Mouse (Mus musculus) neural tube, embryonic 13.5 days (tissue): ENCODE results near the gene Rhot2. TPM values are rescaled to one million over a fixed set of nuclear protein-coding genes. Genes with fewer than 3 reads are reported as not detected.
A peak's percentile ranks its signal among the peaks of the same experiment; 100 is the strongest.

Experiments
- ATAC-seq: fragments of 200-750 bp; cut with Nextera tagmentation; 2 replicates; pipeline ENCODE4 v1.8.0; 2017; ENCODE audit warnings: low read depth, mild to moderate bottlenecking, moderate TSS enrichment, moderate library complexity
- H3K27ac ChIP-seq: fragments of 300-500 bp; sonication (generic); replicated peaks from 2 replicates; pipeline ENCODE4 v1.5.1; 2015; ENCODE audit warnings: moderate library complexity, mild to moderate bottlenecking, inconsistent platforms
- H3K27me3 ChIP-seq: fragments of 300-500 bp; sonication (generic); 2 replicates; pipeline ENCODE4 v1.6.1; 2015; ENCODE audit warnings: mild to moderate bottlenecking, inconsistent platforms
- H3K36me3 ChIP-seq: fragments of 300-500 bp; sonication (generic); 2 replicates; pipeline ENCODE4 v1.6.1; 2015; ENCODE audit warnings: mild to moderate bottlenecking, inconsistent platforms
- H3K4me1 ChIP-seq: fragments of 300-500 bp; sonication (generic); replicated peaks from 2 replicates; pipeline ENCODE4 v1.6.1; 2015; ENCODE audit warnings: inconsistent platforms
- H3K4me2 ChIP-seq: fragments of 300-500 bp; sonication (generic); 2 replicates; pipeline ENCODE4 v1.6.1; 2015; ENCODE audit warnings: inconsistent platforms, mild to moderate bottlenecking, moderate library complexity
- H3K4me3 ChIP-seq: fragments of 300-500 bp; sonication (generic); 2 replicates; pipeline ENCODE4 v1.5.1; 2015; ENCODE audit warnings: mild to moderate bottlenecking, inconsistent platforms
- H3K9ac ChIP-seq: fragments of 300-500 bp; sonication (generic); 2 replicates; pipeline ENCODE4 v1.6.1; 2015; ENCODE audit warnings: moderate library complexity, mild to moderate bottlenecking, inconsistent platforms
- H3K9me3 ChIP-seq: fragments of 300-500 bp; sonication (generic); 2 replicates; pipeline ENCODE4 v1.6.1; 2016; ENCODE audit warnings: inconsistent platforms
- WGBS: fragments of 180-500 bp; shearing (Covaris S2); methylation state at CpG from one replicate; pipeline ENCODE4 v1.1.7; 2015; 5-methylcytosine and 5-hydroxymethylcytosine counted together
- polyA plus RNA-seq: library from polyadenylated mRNA; unstranded; fragments of >200 nt; fragmentation: Nextera tagmentation; extraction: Ambion mirVana; gene quantifications from 2 replicates; pipeline ENCODE4 v1.2.1, GENCODE M21; 2015

Gene Rhot2
- 15.4 and 18.3 TPM in 2 replicates for polyA plus RNA-seq

- H3K4me2 ChIP-seq, result peak within 1 kb of the TSS; percentile 95
- no peaks in the 10 kb centered on the region for H3K9me3 ChIP-seq
- peaks cover 68% of the 10 kb centered on the region for H3K36me3 ChIP-seq
- peaks cover 18% of the 10 kb centered on the region for H3K4me1 ChIP-seq
- no peaks in the 10 kb centered on the region for H3K27me3 ChIP-seq
- H3K4me3 ChIP-seq, result peak within 1 kb of the TSS; percentile 86
- peak; percentile 94 for ATAC-seq
- WGBS, result under 1% methylated on average over 21 of the region's 21 CpGs
- H3K9ac ChIP-seq, result peak within 1 kb of the TSS; percentile 86
- H3K27ac ChIP-seq, result peak within 1 kb of the TSS; percentile 69
Measured at GRCm38 (mm10) chr17:25844396-25844901, at the start of gene Rhot2. Gene Rhot2 (minus strand): TSS chr17:25844851.

GRCm38 (mm10) chr17:25893975-25894617 lies 49.4 kb upstream of the Rhot2 start:
- H3K9ac ChIP-seq, result no peak overlapping the region
- no peaks in the 10 kb centered on the region for H3K27me3 ChIP-seq
- no peak overlapping the region for H3K4me3 ChIP-seq
- peaks cover 12% of the 10 kb centered on the region for H3K36me3 ChIP-seq
- H3K9me3 ChIP-seq, result no peaks in the 10 kb centered on the region
- no peak overlapping the region for H3K4me2 ChIP-seq
- peak; percentile 82 for ATAC-seq
- H3K27ac ChIP-seq, result peak overlapping the region; percentile 70
- H3K4me1 ChIP-seq, result peaks cover 17% of the 10 kb centered on the region
- WGBS, result 26% methylated on average over 2 of the region's 2 CpGs

- H3K9ac ChIP-seq, result no peak overlapping the region
- ATAC-seq, result no peak
- H3K36me3 ChIP-seq, result peaks cover 45% of the 10 kb centered on the region
- WGBS, result 90% methylated on average over 3 of the region's 3 CpGs
- H3K4me1 ChIP-seq, result no peaks in the 10 kb centered on the region; the same call in 1 of the 2 replicates
- no peaks in the 10 kb centered on the region for H3K27me3 ChIP-seq
- no peak overlapping the region for H3K4me3 ChIP-seq
- H3K9me3 ChIP-seq, result no peaks in the 10 kb centered on the region
- no peak overlapping the region for H3K4me2 ChIP-seq
- no peak overlapping the region for H3K27ac ChIP-seq
Measured at GRCm38 (mm10) chr17:25888837-25889236, 44.2 kb upstream of the Rhot2 start.

GRCm38 (mm10) chr17:25887467-25887866 lies 42.8 kb upstream of the Rhot2 start:
- ATAC-seq, result no peak
- no peaks in the 10 kb centered on the region for H3K9me3 ChIP-seq
- H3K4me3 ChIP-seq, result no peak overlapping the region
- no peaks in the 10 kb centered on the region; the same call in 1 of the 2 replicates for H3K4me1 ChIP-seq
- H3K36me3 ChIP-seq, result peaks cover 59% of the 10 kb centered on the region
- WGBS, result 84% methylated on average over 10 of the region's 10 CpGs
- no peak overlapping the region for H3K9ac ChIP-seq
- H3K4me2 ChIP-seq, result no peak overlapping the region
- no peaks in the 10 kb centered on the region for H3K27me3 ChIP-seq
- no peak overlapping the region for H3K27ac ChIP-seq

- Histone ChIP-seq H3K27ac (no peak overlapping the region), H3K36me3 (peaks cover 66% of the 10 kb centered on the region), H3K9me3 (no peaks in the 10 kb centered on the region), H3K4me3 (no peak overlapping the region), H3K4me2 (no peak overlapping the region), H3K4me1 (peaks cover under 1% of the 10 kb centered on the region; the same call in 1 of the 2 replicates), H3K9ac (no peak overlapping the region), H3K27me3 (no peaks in the 10 kb centered on the region)
- no peak for ATAC-seq
Measured at GRCm38 (mm10) chr17:25886806-25887205, 42.2 kb upstream of the Rhot2 start.

GRCm38 (mm10) chr17:25885636-25886035 lies 41.0 kb upstream of the Rhot2 start:
- Histone ChIP-seq H3K9ac (no peak overlapping the region), H3K9me3 (no peaks in the 10 kb centered on the region), H3K36me3 (peaks cover 70% of the 10 kb centered on the region), H3K27me3 (no peaks in the 10 kb centered on the region), H3K4me3 (no peak overlapping the region), H3K4me1 (peaks cover 12% of the 10 kb centered on the region), H3K27ac (no peak overlapping the region), H3K4me2 (no peak overlapping the region)
- ATAC-seq, result no peak
- 55% methylated on average over 4 of the region's 4 CpGs for WGBS

- Histone ChIP-seq H3K27ac (no peak overlapping the region), H3K27me3 (no peaks in the 10 kb centered on the region), H3K9ac (no peak overlapping the region), H3K9me3 (no peaks in the 10 kb centered on the region), H3K4me3 (no peak overlapping the region), H3K4me1 (peaks cover 18% of the 10 kb centered on the region), H3K4me2 (no peak overlapping the region), H3K36me3 (peaks cover 66% of the 10 kb centered on the region)
- 91% methylated on average over 3 of the region's 3 CpGs for WGBS
- ATAC-seq, result no peak
Measured at GRCm38 (mm10) chr17:25883824-25884223, 39.2 kb upstream of the Rhot2 start.

- no peak overlapping the region for H3K9ac ChIP-seq
- peaks cover 18% of the 10 kb centered on the region for H3K4me1 ChIP-seq
- no peak overlapping the region for H3K27ac ChIP-seq
- no peaks in the 10 kb centered on the region for H3K9me3 ChIP-seq
- no peaks in the 10 kb centered on the region for H3K27me3 ChIP-seq
- H3K4me3 ChIP-seq, result no peak overlapping the region
- ATAC-seq, result no peak
- peaks cover 66% of the 10 kb centered on the region for H3K36me3 ChIP-seq
- 88% methylated on average over 8 of the region's 8 CpGs for WGBS
- H3K4me2 ChIP-seq, result no peak overlapping the region
Measured at GRCm38 (mm10) chr17:25883268-25883667, 38.6 kb upstream of the Rhot2 start.

GRCm38 (mm10) chr17:25882306-25882705 lies 37.7 kb upstream of the Rhot2 start:
- peaks cover 18% of the 10 kb centered on the region for H3K4me1 ChIP-seq
- peaks cover 65% of the 10 kb centered on the region for H3K36me3 ChIP-seq
- no peak overlapping the region for H3K4me2 ChIP-seq
- 45% methylated on average over 5 of the region's 5 CpGs for WGBS
- no peaks in the 10 kb centered on the region for H3K27me3 ChIP-seq
- H3K9me3 ChIP-seq, result no peaks in the 10 kb centered on the region
- no peak overlapping the region for H3K9ac ChIP-seq
- H3K27ac ChIP-seq, result no peak overlapping the region; the same call in 1 of the 2 replicates
- no peak for ATAC-seq
- H3K4me3 ChIP-seq, result no peak overlapping the region

- Histone ChIP-seq H3K27ac (peak overlapping the region; percentile 59), H3K9me3 (no peaks in the 10 kb centered on the region), H3K4me3 (no peak overlapping the region), H3K36me3 (peaks cover 63% of the 10 kb centered on the region), H3K9ac (0 out of 2 replicates have a peak overlapping the region, but pooled peaks have one; percentile 12), H3K4me2 (no peak overlapping the region), H3K4me1 (peaks cover 24% of the 10 kb centered on the region), H3K27me3 (no peaks in the 10 kb centered on the region)
- WGBS, result 9% methylated on average over 4 of the region's 4 CpGs
- no peak for ATAC-seq
Measured at GRCm38 (mm10) chr17:25881691-25882090, 37.0 kb upstream of the Rhot2 start.

GRCm38 (mm10) chr17:25880913-25881641 lies 36.4 kb upstream of the Rhot2 start:
- no peak overlapping the region for H3K4me3 ChIP-seq
- no peak overlapping the region for H3K4me2 ChIP-seq
- H3K27me3 ChIP-seq, result no peaks in the 10 kb centered on the region
- no peaks in the 10 kb centered on the region for H3K9me3 ChIP-seq
- peaks cover 30% of the 10 kb centered on the region for H3K4me1 ChIP-seq
- 0 out of 2 replicates have a peak overlapping the region, but pooled peaks have one; percentile 2 for H3K9ac ChIP-seq
- H3K36me3 ChIP-seq, result peaks cover 60% of the 10 kb centered on the region
- peak overlapping the region; percentile 59; the same call in 1 of the 2 replicates for H3K27ac ChIP-seq
- 7% methylated on average over 5 of the region's 5 CpGs for WGBS
- ATAC-seq, result no peak

GRCm38 (mm10) chr17:25880196-25880910 lies 35.7 kb upstream of the Rhot2 start, which contains the start of gene Wfikkn1:
Gene Wfikkn1 (minus strand): TSS chr17:25880858.
- Histone ChIP-seq H3K36me3 (peaks cover 60% of the 10 kb centered on the region), H3K4me2 (no peak within 1 kb of the TSS), H3K9ac (peak within 1 kb of the TSS; percentile 5; the same call in 1 of the 2 replicates), H3K27me3 (no peaks in the 10 kb centered on the region), H3K27ac (peak within 1 kb of the TSS; percentile 59), H3K4me1 (peaks cover 34% of the 10 kb centered on the region), H3K9me3 (no peaks in the 10 kb centered on the region), H3K4me3 (no peak within 1 kb of the TSS)
- 22% methylated on average over 5 of the region's 5 CpGs for WGBS
- no peak for ATAC-seq
